Mouse (Mus musculus): ENCODE measurements around the gene Doc2b. TPM values are rescaled to one million over a fixed set of nuclear protein-coding genes. Genes with fewer than 3 reads are reported as not detected.

Gene Doc2b
- polyA plus RNA-seq, 1 experiment from 2014 or later, result 0.62 TPM

DNA sequence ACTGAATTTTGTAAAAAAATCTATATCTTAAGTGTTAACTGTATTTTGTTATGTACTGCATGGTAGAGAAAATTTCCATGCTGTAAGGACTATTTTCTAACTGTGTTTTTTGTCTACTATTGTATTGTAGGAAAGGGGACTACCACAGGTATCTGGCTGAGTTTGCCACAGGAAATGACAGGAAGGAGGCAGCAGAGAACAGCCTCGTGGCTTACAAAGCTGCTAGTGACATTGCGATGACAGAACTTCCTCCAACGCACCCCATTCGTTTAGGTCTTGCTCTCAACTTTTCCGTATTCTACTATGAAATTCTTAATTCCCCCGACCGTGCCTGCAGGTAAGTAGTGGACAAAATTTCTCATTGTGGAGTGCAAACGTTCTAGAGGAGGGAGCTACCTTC is 39.2 kb downstream of the Doc2b start:
- H3K9ac ChIP-seq (ENCODE audit: low read depth, low read length), result no peak overlapping the region
- no peaks in the 10 kb centered on the region for H3K4me1 ChIP-seq (replicated peaks; ENCODE audit: control insufficient read depth, insufficient read depth, low read length)
- 94% methylated on average over 8 of the region's 8 CpGs for WGBS
- no peak for DNase-seq (ENCODE audit: low spot score)
- no peaks in the 10 kb centered on the region for H3K27me3 ChIP-seq (ENCODE audit: control insufficient read depth, insufficient read depth, low read length)
- H3K27ac ChIP-seq (ENCODE audit: low read depth, low read length), result no peak overlapping the region
- 0 out of 2 replicates have a peak, but pooled peaks cover 9% of the 10 kb centered on the region for H3K36me3 ChIP-seq (ENCODE audit: control insufficient read depth, insufficient read depth, low read length)
- no peak for ATAC-seq (ENCODE audit: low FRiP score)
- H3K4me3 ChIP-seq (ENCODE audit: low read depth, low read length), result no peak overlapping the region
- H3K4me2 ChIP-seq (replicated peaks; ENCODE audit: low read depth, low read length), result no peak overlapping the region
- H3K9me3 ChIP-seq (ENCODE audit: control insufficient read depth, low read length), result no peaks in the 10 kb centered on the region

DNA sequence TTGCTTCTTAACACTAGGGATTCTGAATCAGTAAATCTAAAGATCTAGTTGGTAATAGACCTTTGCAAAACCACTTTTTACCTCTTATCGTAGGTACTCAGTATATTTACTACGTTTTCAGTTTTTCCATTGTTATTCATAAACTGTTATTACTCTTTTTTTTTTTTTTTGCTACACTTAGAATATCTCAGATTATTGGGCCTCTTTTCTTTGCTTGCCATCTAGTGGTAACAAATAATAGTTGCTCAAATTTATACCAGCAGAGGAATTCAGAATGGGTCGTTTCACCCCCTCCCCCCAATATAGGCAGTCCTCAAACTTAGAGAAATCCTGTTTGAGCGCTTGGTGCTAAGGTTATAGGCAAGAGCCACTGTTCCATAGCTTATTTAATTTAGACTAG is 44.8 kb downstream of the Doc2b start:
- Histone ChIP-seq H3K9me3 (ENCODE audit: control insufficient read depth, low read length) (no peaks in the 10 kb centered on the region), H3K36me3 (ENCODE audit: control insufficient read depth, insufficient read depth, low read length) (no peaks in the 10 kb centered on the region), H3K27me3 (ENCODE audit: control insufficient read depth, insufficient read depth, low read length) (no peaks in the 10 kb centered on the region), H3K9ac (ENCODE audit: low read depth, low read length) (no peak overlapping the region), H3K4me2 (replicated peaks; ENCODE audit: low read depth, low read length) (no peak overlapping the region), H3K27ac (ENCODE audit: low read depth, low read length) (no peak overlapping the region), H3K4me1 (replicated peaks; ENCODE audit: control insufficient read depth, insufficient read depth, low read length) (0 out of 2 replicates have a peak, but pooled peaks cover 2% of the 10 kb centered on the region), H3K4me3 (ENCODE audit: low read depth, low read length) (no peak overlapping the region)
- no peak for ATAC-seq (ENCODE audit: low FRiP score)
- DNase-seq (ENCODE audit: low spot score), result no peak
- 92% methylated on average over 4 of the region's 4 CpGs for WGBS

DNA sequence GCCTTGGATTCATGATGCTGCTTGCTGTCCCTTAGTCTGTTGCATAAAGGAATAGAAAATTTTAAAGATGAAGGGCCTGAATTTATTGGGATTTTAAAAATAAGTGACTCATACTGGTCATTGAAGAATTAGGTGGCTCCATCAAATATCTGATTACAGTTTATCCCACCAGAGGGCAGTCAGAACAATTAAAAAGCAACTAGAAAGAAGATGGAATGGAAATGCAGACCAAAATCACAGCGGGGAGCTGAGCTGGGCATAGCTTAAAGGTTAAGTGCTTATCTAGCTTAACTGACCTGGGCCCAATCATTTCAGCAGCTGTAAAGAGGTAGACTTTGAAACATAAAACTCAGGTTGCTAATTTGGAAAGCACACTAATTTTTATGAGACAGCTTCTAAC is 45.3 kb downstream of the Doc2b start:
- DNase-seq (ENCODE audit: low spot score) (no peak), ATAC-seq (ENCODE audit: low FRiP score) (no peak)
- Histone ChIP-seq H3K4me1 (replicated peaks; ENCODE audit: control insufficient read depth, insufficient read depth, low read length) (0 out of 2 replicates have a peak, but pooled peaks cover 2% of the 10 kb centered on the region), H3K27ac (ENCODE audit: low read depth, low read length) (no peak overlapping the region), H3K36me3 (ENCODE audit: control insufficient read depth, insufficient read depth, low read length) (no peaks in the 10 kb centered on the region), H3K27me3 (ENCODE audit: control insufficient read depth, insufficient read depth, low read length) (no peaks in the 10 kb centered on the region), H3K4me2 (replicated peaks; ENCODE audit: low read depth, low read length) (no peak overlapping the region), H3K4me3 (ENCODE audit: low read depth, low read length) (no peak overlapping the region), H3K9me3 (ENCODE audit: control insufficient read depth, low read length) (no peaks in the 10 kb centered on the region), H3K9ac (ENCODE audit: low read depth, low read length) (no peak overlapping the region)
- WGBS, result 92% methylated on average over 1 of the region's 1 CpGs

DNA sequence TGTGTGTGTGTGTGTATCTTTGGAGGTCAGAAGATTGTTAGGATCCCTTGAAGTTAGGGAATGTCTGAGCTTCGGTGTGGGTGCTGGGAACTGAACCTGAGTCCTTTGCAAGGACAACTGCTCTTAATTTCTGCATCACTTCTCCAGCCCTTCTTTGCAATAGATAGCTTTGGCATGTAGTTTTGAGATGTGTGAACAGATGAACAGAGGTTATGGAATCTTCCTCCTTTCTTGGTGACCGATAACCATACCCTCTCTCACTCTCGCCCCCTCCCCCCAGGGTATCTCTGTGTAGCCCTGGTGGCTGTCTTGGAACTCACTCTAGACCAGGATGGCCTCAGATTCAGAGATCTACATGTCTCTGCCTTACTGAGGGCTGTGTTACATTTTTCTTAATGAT is 51.1 kb downstream of the Doc2b start:
- 91% methylated on average over 3 of the region's 3 CpGs for WGBS
- ATAC-seq (ENCODE audit: low FRiP score), result no peak

DNA sequence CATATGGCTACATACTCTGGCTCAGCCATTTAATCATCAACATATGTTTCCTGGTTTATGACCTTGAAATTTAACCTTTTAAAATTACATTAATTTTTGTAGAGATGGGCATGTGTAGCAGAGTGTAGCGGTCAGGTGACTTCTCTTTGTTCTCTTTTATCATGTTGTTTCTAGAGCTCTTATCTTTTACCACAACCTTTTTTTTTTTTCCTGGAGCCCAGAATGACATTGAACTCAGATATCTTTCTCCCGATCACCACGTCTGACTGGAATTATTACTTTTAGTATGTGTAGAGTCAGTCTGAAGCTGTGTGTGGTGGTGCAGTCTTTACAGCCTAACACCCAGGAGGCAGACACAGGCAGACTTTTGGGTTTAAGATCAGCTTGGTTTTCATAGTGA is 54.2 kb downstream of the Doc2b start:
- H3K36me3 ChIP-seq (ENCODE audit: control insufficient read depth, insufficient read depth, low read length), result no peaks in the 10 kb centered on the region

More for the DNA sequence above, 51.1 kb downstream of the Doc2b start:
- Histone ChIP-seq H3K27me3 (ENCODE audit: control insufficient read depth, insufficient read depth, low read length) (no peaks in the 10 kb centered on the region), H3K27ac (ENCODE audit: low read depth, low read length) (no peak overlapping the region), H3K4me2 (replicated peaks; ENCODE audit: low read depth, low read length) (no peak overlapping the region), H3K4me1 (replicated peaks; ENCODE audit: control insufficient read depth, insufficient read depth, low read length) (0 out of 2 replicates have a peak, but pooled peaks cover 2% of the 10 kb centered on the region), H3K9ac (ENCODE audit: low read depth, low read length) (no peak overlapping the region), H3K36me3 (ENCODE audit: control insufficient read depth, insufficient read depth, low read length) (no peaks in the 10 kb centered on the region), H3K9me3 (ENCODE audit: control insufficient read depth, low read length) (no peaks in the 10 kb centered on the region), H3K4me3 (ENCODE audit: low read depth, low read length) (no peak overlapping the region)
- DNase-seq (ENCODE audit: low spot score), result no peak

DNA sequence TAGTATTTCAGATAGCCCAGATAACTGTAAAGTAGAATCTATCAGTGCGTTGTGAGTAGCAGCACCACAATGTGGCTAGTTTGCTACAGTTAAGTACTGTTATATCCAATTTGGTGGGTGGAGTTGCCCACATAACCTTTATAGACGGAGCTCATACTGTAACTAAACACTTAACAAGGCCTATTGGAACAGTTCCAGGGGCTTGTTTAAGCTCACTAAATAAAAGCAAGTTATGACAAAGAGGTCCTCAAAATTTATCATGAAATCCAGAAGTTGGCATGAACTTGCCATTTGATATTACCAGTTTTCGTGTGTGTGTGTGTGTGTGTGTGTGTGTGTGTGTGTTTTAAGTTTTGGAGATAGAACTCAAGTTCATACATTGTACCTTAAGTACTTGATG is 55.6 kb downstream of the Doc2b start:
- Histone ChIP-seq H3K9ac (ENCODE audit: low read depth, low read length) (no peak overlapping the region), H3K27ac (ENCODE audit: low read depth, low read length) (no peak overlapping the region), H3K9me3 (ENCODE audit: control insufficient read depth, low read length) (no peaks in the 10 kb centered on the region), H3K36me3 (ENCODE audit: control insufficient read depth, insufficient read depth, low read length) (no peaks in the 10 kb centered on the region), H3K4me3 (ENCODE audit: low read depth, low read length) (no peak overlapping the region), H3K27me3 (ENCODE audit: control insufficient read depth, insufficient read depth, low read length) (no peaks in the 10 kb centered on the region), H3K4me2 (replicated peaks; ENCODE audit: low read depth, low read length) (no peak overlapping the region), H3K4me1 (replicated peaks; ENCODE audit: control insufficient read depth, insufficient read depth, low read length) (peaks cover 2% of the 10 kb centered on the region; the same call in 1 of the 2 replicates)
- 94% methylated on average over 3 of the region's 3 CpGs for WGBS
- ATAC-seq (ENCODE audit: low FRiP score) (no peak), DNase-seq (ENCODE audit: low spot score) (no peak)

More for the DNA sequence above, 54.2 kb downstream of the Doc2b start:
- DNase-seq (ENCODE audit: low spot score) (no peak), ATAC-seq (ENCODE audit: low FRiP score) (no peak)
- H3K4me2 ChIP-seq (replicated peaks; ENCODE audit: low read depth, low read length), result no peak overlapping the region
- no peaks in the 10 kb centered on the region for H3K27me3 ChIP-seq (ENCODE audit: control insufficient read depth, insufficient read depth, low read length)
- no peaks in the 10 kb centered on the region for H3K9me3 ChIP-seq (ENCODE audit: control insufficient read depth, low read length)
- no peak overlapping the region for H3K4me3 ChIP-seq (ENCODE audit: low read depth, low read length)
- H3K4me1 ChIP-seq (replicated peaks; ENCODE audit: control insufficient read depth, insufficient read depth, low read length), result no peaks in the 10 kb centered on the region; the same call in 1 of the 2 replicates
- 90% methylated on average over 3 of the region's 3 CpGs for WGBS
- H3K27ac ChIP-seq (ENCODE audit: low read depth, low read length), result no peak overlapping the region
- H3K9ac ChIP-seq (ENCODE audit: low read depth, low read length), result no peak overlapping the region

DNA sequence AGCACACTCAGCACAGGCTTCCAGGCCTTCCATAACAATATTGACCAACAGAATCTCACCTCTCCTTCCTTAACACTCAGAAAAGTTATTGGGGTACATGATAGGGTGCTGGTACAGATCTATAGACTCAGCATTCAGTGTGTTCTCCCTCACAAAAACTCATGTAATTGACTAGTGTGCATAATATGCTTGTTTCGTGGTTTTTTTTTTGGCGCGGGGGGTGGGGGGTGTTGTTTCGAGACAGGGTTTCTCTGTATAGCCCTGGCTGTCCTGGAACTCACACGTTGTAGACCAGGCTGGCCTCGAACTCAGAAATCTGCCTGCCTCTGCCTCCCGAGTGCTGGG is 57.4 kb downstream of the Doc2b start:
- Histone ChIP-seq H3K9ac (ENCODE audit: low read depth, low read length) (no peak overlapping the region), H3K36me3 (ENCODE audit: control insufficient read depth, insufficient read depth, low read length) (no peaks in the 10 kb centered on the region), H3K4me1 (replicated peaks; ENCODE audit: control insufficient read depth, insufficient read depth, low read length) (peaks cover 2% of the 10 kb centered on the region; the same call in 1 of the 2 replicates), H3K27ac (ENCODE audit: low read depth, low read length) (no peak overlapping the region), H3K27me3 (ENCODE audit: control insufficient read depth, insufficient read depth, low read length) (no peaks in the 10 kb centered on the region), H3K4me3 (ENCODE audit: low read depth, low read length) (no peak overlapping the region), H3K4me2 (replicated peaks; ENCODE audit: low read depth, low read length) (no peak overlapping the region), H3K9me3 (ENCODE audit: control insufficient read depth, low read length) (no peaks in the 10 kb centered on the region)
- 96% methylated on average over 7 of the region's 7 CpGs for WGBS
- ATAC-seq (ENCODE audit: low FRiP score), result no peak
- no peak for DNase-seq (ENCODE audit: low spot score)

DNA sequence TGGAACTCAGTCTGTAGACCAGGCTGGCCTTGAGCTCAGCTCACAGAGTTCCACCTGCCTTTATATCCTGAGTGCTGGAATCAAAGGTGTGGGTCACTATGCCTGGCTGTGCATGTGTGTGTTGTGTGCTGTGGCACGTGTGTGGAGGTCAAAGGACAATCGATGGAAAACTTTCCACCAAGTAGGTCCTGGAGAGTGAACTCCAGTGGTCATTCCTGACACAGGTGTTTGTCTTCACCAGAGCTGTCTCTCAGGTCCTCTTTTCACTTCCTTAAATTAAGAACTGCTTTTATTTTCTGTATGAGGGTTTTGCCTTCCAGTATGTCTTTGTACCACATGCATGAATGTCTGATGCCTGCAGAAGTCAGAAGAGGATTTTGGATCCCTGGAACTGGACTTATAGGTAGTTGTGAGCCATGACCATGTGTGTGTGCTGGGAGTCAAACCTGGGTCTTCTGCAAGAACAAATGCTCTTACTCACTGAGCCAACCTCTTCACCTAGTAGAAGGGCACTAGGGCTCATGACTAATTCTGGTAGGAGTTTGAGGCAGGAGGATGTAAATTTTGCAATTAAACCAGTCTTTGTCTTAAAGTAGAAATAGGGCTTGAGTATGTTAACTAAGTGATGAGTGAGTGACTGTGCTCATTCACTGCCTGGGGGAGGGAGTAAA is 57.9 kb downstream of the Doc2b start:
- H3K4me3 ChIP-seq (ENCODE audit: low read depth, low read length), result no peak overlapping the region
- H3K4me2 ChIP-seq (replicated peaks; ENCODE audit: low read depth, low read length), result no peak overlapping the region
- 85% methylated on average over 2 of the region's 2 CpGs for WGBS

DNA sequence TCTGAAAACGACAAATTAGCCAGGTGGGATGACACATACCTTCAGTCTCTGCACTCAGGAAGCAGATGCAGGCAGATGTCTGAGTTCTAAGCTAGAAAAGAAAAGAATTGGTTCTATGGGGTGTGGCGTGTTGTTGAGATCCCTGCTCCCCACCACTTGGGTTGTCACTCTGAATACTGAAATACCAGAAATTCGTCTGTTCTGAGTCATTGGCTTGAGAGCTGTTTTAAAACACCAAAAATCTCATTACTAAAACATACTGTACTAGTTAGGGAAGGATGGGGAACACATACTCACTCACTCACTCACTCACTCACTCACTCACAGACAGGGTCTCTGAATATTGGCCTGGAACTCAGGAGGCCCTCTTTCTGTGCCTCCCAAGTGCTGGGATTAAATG is 58.9 kb downstream of the Doc2b start:
- DNase-seq (ENCODE audit: low spot score), result no peak
- Histone ChIP-seq H3K9ac (ENCODE audit: low read depth, low read length) (no peak overlapping the region), H3K36me3 (ENCODE audit: control insufficient read depth, insufficient read depth, low read length) (no peaks in the 10 kb centered on the region), H3K9me3 (ENCODE audit: control insufficient read depth, low read length) (no peaks in the 10 kb centered on the region), H3K4me1 (replicated peaks; ENCODE audit: control insufficient read depth, insufficient read depth, low read length) (peaks cover 2% of the 10 kb centered on the region; the same call in 1 of the 2 replicates), H3K4me2 (replicated peaks; ENCODE audit: low read depth, low read length) (peak overlapping the region; percentile 14; the same call in 1 of the 2 replicates), H3K4me3 (ENCODE audit: low read depth, low read length) (no peak overlapping the region), H3K27ac (ENCODE audit: low read depth, low read length) (no peak overlapping the region), H3K27me3 (ENCODE audit: control insufficient read depth, insufficient read depth, low read length) (no peaks in the 10 kb centered on the region)
- 85% methylated on average over 3 of the region's 3 CpGs for WGBS
- no peak for ATAC-seq (ENCODE audit: low FRiP score)

More for the DNA sequence above, 57.9 kb downstream of the Doc2b start:
- Histone ChIP-seq H3K4me1 (replicated peaks; ENCODE audit: control insufficient read depth, insufficient read depth, low read length) (peaks cover 2% of the 10 kb centered on the region; the same call in 1 of the 2 replicates), H3K27me3 (ENCODE audit: control insufficient read depth, insufficient read depth, low read length) (no peaks in the 10 kb centered on the region), H3K9me3 (ENCODE audit: control insufficient read depth, low read length) (no peaks in the 10 kb centered on the region), H3K36me3 (ENCODE audit: control insufficient read depth, insufficient read depth, low read length) (no peaks in the 10 kb centered on the region), H3K27ac (ENCODE audit: low read depth, low read length) (no peak overlapping the region), H3K9ac (ENCODE audit: low read depth, low read length) (no peak overlapping the region)
- ATAC-seq (ENCODE audit: low FRiP score), result no peak
- no peak for DNase-seq (ENCODE audit: low spot score)

All from hindbrain, embryonic 11.5 days (tissue).